Mouse (Mus musculus) small intestine, adult 2 months (tissue): ENCODE results near the gene Reps2. TPM values are rescaled to one million over a fixed set of nuclear protein-coding genes. Genes with fewer than 3 reads are reported as not detected.

Experiments used
- H3K27ac ChIP-seq: fragments of 200-500 bp; 2 replicates; pipeline ENCODE4 v1.5.1; 2012; ENCODE audit warnings: low read depth, low read length, control low read depth, inconsistent platforms; ENCODE audit not compliant: insufficient read depth
- H3K27me3 ChIP-seq: fragments of 200-500 bp; 2 replicates; pipeline ENCODE4 v1.6.1; 2012; ENCODE audit warnings: mild to moderate bottlenecking, moderate library complexity, low read length, inconsistent platforms; ENCODE audit not compliant: control insufficient read depth, insufficient read depth
- H3K36me3 ChIP-seq: fragments of 200-500 bp; 2 replicates; pipeline ENCODE4 v1.6.1; 2012; ENCODE audit warnings: mild to moderate bottlenecking, low read length, control low read depth, inconsistent platforms; ENCODE audit not compliant: control insufficient read depth, insufficient read depth
- H3K4me1 ChIP-seq: fragments of 200-500 bp; 2 replicates; pipeline ENCODE4 v1.6.1; 2012; ENCODE audit warnings: low read length, inconsistent platforms, mixed read lengths; ENCODE audit not compliant: control insufficient read depth, insufficient read depth, insufficient read length
- H3K4me3 ChIP-seq: fragments of 200-500 bp; 2 replicates; pipeline ENCODE4 v1.5.1; 2012; ENCODE audit warnings: low read depth, mild to moderate bottlenecking, control low read depth, inconsistent platforms, low read length, moderate library complexity
- CTCF ChIP-seq: fragments of 200-500 bp; IDR thresholded peaks from 2 replicates; pipeline ENCODE4 v1.5.1; 2012; ENCODE audit warnings: low read depth, mild to moderate bottlenecking, control low read depth, inconsistent platforms, low read length, moderate library complexity, mixed read lengths; ENCODE audit not compliant: insufficient replicate concordance, insufficient read length; ENCODE audit errors: extremely low read depth
- POLR2A ChIP-seq: fragments of 200-500 bp; IDR thresholded peaks from 2 replicates; pipeline ENCODE4 v1.6.1; 2012; ENCODE audit warnings: low read depth, mild to moderate bottlenecking, control low read depth, inconsistent platforms, low read length, moderate library complexity
- WGBS: fragments of 180-500 bp; shearing (Covaris S2); methylation state at CpG from one replicate; pipeline ENCODE4 v1.1.7; 2018; 5-methylcytosine and 5-hydroxymethylcytosine counted together
- polyA plus RNA-seq: library from polyadenylated mRNA; depleted of rRNA; stranded (reverse); fragments of >200 nt; gene quantifications from 2 replicates; pipeline ENCODE4 v1.2.3, GENCODE M21; 2012

Gene Reps2
- polyA plus RNA-seq, 1 experiment, result 2.6 TPM

- Histone ChIP-seq H3K27me3 (no peaks in the 10 kb centered on the region), H3K4me1 (no peaks in the 10 kb centered on the region), H3K4me3 (no peak overlapping the region), H3K27ac (no peak overlapping the region), H3K36me3 (no peaks in the 10 kb centered on the region)
- TF ChIP-seq POLR2A (no peak), CTCF (no peak)
Measured at GRCm38 (mm10) chrX:162452642-162453041, 190.8 kb downstream of the Reps2 start.

GRCm38 (mm10) chrX:162447974-162448373 lies 195.5 kb downstream of the Reps2 start:
- H3K4me1 ChIP-seq, result no peaks in the 10 kb centered on the region
- H3K27ac ChIP-seq, result no peak overlapping the region
- no peaks in the 10 kb centered on the region for H3K36me3 ChIP-seq
- TF ChIP-seq POLR2A (no peak), CTCF (no peak)
- H3K27me3 ChIP-seq, result no peaks in the 10 kb centered on the region
- H3K4me3 ChIP-seq, result no peak overlapping the region
- 82% methylated on average over 6 of the region's 6 CpGs for WGBS

GRCm38 (mm10) chrX:162446678-162447318 lies 196.7 kb downstream of the Reps2 start:
- WGBS, result 97% methylated on average over 2 of the region's 2 CpGs

DNA sequence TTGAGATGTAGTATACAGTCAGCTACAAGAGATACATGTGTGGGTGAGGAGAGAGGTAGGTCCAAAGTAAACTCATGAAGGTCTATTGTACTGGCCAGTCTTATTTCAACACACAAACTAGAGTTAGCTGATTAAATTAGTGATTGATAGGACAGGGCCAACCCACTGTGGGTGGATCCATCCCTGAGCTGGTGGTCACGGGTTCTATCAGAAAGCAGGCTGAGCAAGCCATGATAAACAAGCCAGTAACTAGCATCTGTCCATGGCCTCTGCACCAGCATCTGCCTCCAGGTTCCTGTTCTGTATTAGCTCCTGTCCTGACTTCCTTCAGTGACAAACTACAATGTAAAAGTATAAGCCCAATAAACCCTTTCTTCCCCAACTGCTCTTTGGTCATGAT lies 200.1 kb downstream of the Reps2 start:
- WGBS, result 83% methylated on average over 1 of the region's 1 CpGs
- TF ChIP-seq CTCF, result no peak
- TF ChIP-seq POLR2A, result no peak
- Histone ChIP-seq H3K4me1 (no peaks in the 10 kb centered on the region), H3K36me3 (no peaks in the 10 kb centered on the region), H3K27ac (no peak overlapping the region), H3K27me3 (no peaks in the 10 kb centered on the region), H3K4me3 (no peak overlapping the region)

More at GRCm38 (mm10) chrX:162446678-162447318, 196.7 kb downstream of the Reps2 start:
- Histone ChIP-seq H3K4me3 (no peak overlapping the region), H3K4me1 (no peaks in the 10 kb centered on the region), H3K27me3 (no peaks in the 10 kb centered on the region), H3K36me3 (no peaks in the 10 kb centered on the region), H3K27ac (no peak overlapping the region)
- TF ChIP-seq CTCF, result no peak

- H3K27ac ChIP-seq, result no peak overlapping the region
- WGBS, result 88% methylated on average over 1 of the region's 1 CpGs
- no peaks in the 10 kb centered on the region for H3K27me3 ChIP-seq
- H3K4me1 ChIP-seq, result no peaks in the 10 kb centered on the region
- H3K4me3 ChIP-seq, result no peak overlapping the region
- no peak for TF ChIP-seq POLR2A
- TF ChIP-seq CTCF, result no peak
- no peaks in the 10 kb centered on the region for H3K36me3 ChIP-seq
Measured at GRCm38 (mm10) chrX:162442970-162443369, 200.5 kb downstream of the Reps2 start.

GRCm38 (mm10) chrX:162432776-162433543 lies 210.5 kb downstream of the Reps2 start:
- Histone ChIP-seq H3K27ac (no peak overlapping the region), H3K4me1 (no peaks in the 10 kb centered on the region), H3K27me3 (no peaks in the 10 kb centered on the region), H3K4me3 (no peak overlapping the region), H3K36me3 (no peaks in the 10 kb centered on the region)
- 45% methylated on average over 5 of the region's 5 CpGs for WGBS
- TF ChIP-seq CTCF, result no peak

GRCm38 (mm10) chrX:162427698-162428097 lies 215.8 kb downstream of the Reps2 start:
- 79% methylated on average over 3 of the region's 3 CpGs for WGBS
- TF ChIP-seq POLR2A (no peak), CTCF (no peak)

More at GRCm38 (mm10) chrX:162427698-162428097, 215.8 kb downstream of the Reps2 start:
- no peaks in the 10 kb centered on the region for H3K4me1 ChIP-seq
- H3K27ac ChIP-seq, result no peak overlapping the region
- no peaks in the 10 kb centered on the region for H3K36me3 ChIP-seq
- no peak overlapping the region for H3K4me3 ChIP-seq
- H3K27me3 ChIP-seq, result no peaks in the 10 kb centered on the region
